Mouse (Mus musculus) stomach, embryonic 16.5 days (tissue): ENCODE data around the gene Cdkn2c. TPM values are rescaled to one million over a fixed set of nuclear protein-coding genes. Genes with fewer than 3 reads are reported as not detected.
A peak's percentile ranks its signal among the peaks of the same experiment; 100 is the strongest.

ENCODE experiments used
- ATAC-seq: fragments of 200-750 bp; cut with Nextera tagmentation; 2 replicates; pipeline ENCODE4 v1.8.0; 2017; ENCODE audit warnings: moderate number of reproducible peaks, moderate TSS enrichment; ENCODE audit not compliant: insufficient read depth, low FRiP score
- H3K27ac ChIP-seq: fragments of 300-500 bp; sonication (generic); 2 replicates; pipeline ENCODE4 v1.5.1; 2014; ENCODE audit warnings: low read length
- H3K27me3 ChIP-seq: fragments of 300-500 bp; sonication (generic); 2 replicates; pipeline ENCODE4 v1.6.1; 2014; ENCODE audit warnings: low read length, control low read depth, mixed read lengths; ENCODE audit not compliant: control insufficient read depth, insufficient read depth
- H3K36me3 ChIP-seq: fragments of 300-500 bp; sonication (generic); 2 replicates; pipeline ENCODE4 v1.6.1; 2014; ENCODE audit warnings: low read length; ENCODE audit not compliant: control insufficient read depth, insufficient read depth
- H3K4me1 ChIP-seq: fragments of 300-500 bp; sonication (generic); 2 replicates; pipeline ENCODE4 v1.6.1; 2014; ENCODE audit warnings: low read length, control low read depth, mixed read lengths; ENCODE audit not compliant: control insufficient read depth, insufficient read depth
- H3K4me2 ChIP-seq: fragments of 300-500 bp; sonication (generic); 2 replicates; pipeline ENCODE4 v1.6.1; 2014; ENCODE audit warnings: low read depth, low read length, mixed read lengths
- H3K4me3 ChIP-seq: fragments of 300-500 bp; sonication (generic); replicated peaks from 2 replicates; pipeline ENCODE4 v1.5.1; 2014; ENCODE audit warnings: mild to moderate bottlenecking, low read length
- H3K9ac ChIP-seq: fragments of 300-500 bp; sonication (generic); 2 replicates; pipeline ENCODE4 v1.6.1; 2014; ENCODE audit warnings: low read length
- H3K9me3 ChIP-seq: fragments of 300-500 bp; sonication (generic); replicated peaks from 2 replicates; pipeline ENCODE4 v1.6.1; 2016; ENCODE audit warnings: low read length, control low read depth; ENCODE audit not compliant: control insufficient read depth
- WGBS: fragments of 180-500 bp; shearing (Covaris S2); extraction: QIAGEN DNeasy Blood & Tissue Kit; methylation state at CpG from one replicate; pipeline ENCODE4 v1.1.7; 2014; 5-methylcytosine and 5-hydroxymethylcytosine counted together
- polyA plus RNA-seq: library from polyadenylated mRNA; unstranded; fragments of >200 nt; fragmentation: Nextera tagmentation; extraction: Ambion mirVana; gene quantifications from 2 replicates; pipeline ENCODE4 v1.2.1, GENCODE M21; 2015

Gene Cdkn2c
- polyA plus RNA-seq, 1 experiment from 2014 or later = 9.0 TPM

- Histone ChIP-seq H3K9ac (no peak overlapping the region), H3K27ac (no peak overlapping the region), H3K4me1 (peaks cover 10% of the 10 kb centered on the region), H3K36me3 (no peaks in the 10 kb centered on the region), H3K9me3 (no peaks in the 10 kb centered on the region), H3K4me2 (no peak overlapping the region), H3K27me3 (peaks cover 44% of the 10 kb centered on the region), H3K4me3 (no peak overlapping the region)
- WGBS = 54% methylated on average over 3 of the region's 3 CpGs
- ATAC-seq = no peak
These were observed 6.4 kb downstream of the Cdkn2c start for GRCm38 (mm10) chr4:109660568-109660967.

- no peaks in the 10 kb centered on the region for H3K36me3 ChIP-seq
- WGBS = 39% methylated on average over 2 of the region's 2 CpGs
- no peak overlapping the region for H3K27ac ChIP-seq
- no peaks in the 10 kb centered on the region for H3K9me3 ChIP-seq
- H3K4me2 ChIP-seq = no peak overlapping the region
- H3K4me1 ChIP-seq = peaks cover 7% of the 10 kb centered on the region
- no peak overlapping the region for H3K4me3 ChIP-seq
- no peak for ATAC-seq
- H3K27me3 ChIP-seq = peaks cover 50% of the 10 kb centered on the region
- H3K9ac ChIP-seq = no peak overlapping the region
These were observed 7.4 kb downstream of the Cdkn2c start for GRCm38 (mm10) chr4:109659571-109659970.

GRCm38 (mm10) chr4:109658826-109659225 lies 8.2 kb downstream of the Cdkn2c start:
- ATAC-seq = no peak
- 17% methylated on average over 8 of the region's 8 CpGs for WGBS
- Histone ChIP-seq H3K4me3 (no peak overlapping the region), H3K36me3 (no peaks in the 10 kb centered on the region), H3K9me3 (no peaks in the 10 kb centered on the region), H3K9ac (no peak overlapping the region), H3K27ac (no peak overlapping the region), H3K4me2 (no peak overlapping the region), H3K27me3 (peaks cover 45% of the 10 kb centered on the region), H3K4me1 (peaks cover 5% of the 10 kb centered on the region)

GRCm38 (mm10) chr4:109657851-109658500 lies 9.0 kb downstream of the Cdkn2c start:
- no peak overlapping the region for H3K27ac ChIP-seq
- H3K4me3 ChIP-seq = peak overlapping the region; percentile 39
- ATAC-seq = no peak
- peak overlapping the region; percentile 78 for H3K4me2 ChIP-seq
- no peaks in the 10 kb centered on the region for H3K36me3 ChIP-seq
- H3K4me1 ChIP-seq = peaks cover 5% of the 10 kb centered on the region
- H3K27me3 ChIP-seq = peaks cover 43% of the 10 kb centered on the region
- H3K9me3 ChIP-seq = no peaks in the 10 kb centered on the region
- 7% methylated on average over 20 of the region's 20 CpGs for WGBS
- H3K9ac ChIP-seq = no peak overlapping the region

- 2% methylated on average over 53 of the region's 53 CpGs for WGBS
- H3K4me3 ChIP-seq = peak overlapping the region; percentile 39
- H3K27me3 ChIP-seq = peaks cover 40% of the 10 kb centered on the region
- peak overlapping the region; percentile 58 for H3K9ac ChIP-seq
- H3K27ac ChIP-seq = no peak overlapping the region
- ATAC-seq = peak; percentile 68; the same call in 1 of the 2 replicates
- no peaks in the 10 kb centered on the region for H3K9me3 ChIP-seq
- H3K4me2 ChIP-seq = peak overlapping the region; percentile 78
- H3K36me3 ChIP-seq = no peaks in the 10 kb centered on the region
- peaks cover 5% of the 10 kb centered on the region for H3K4me1 ChIP-seq
These were observed 9.8 kb downstream of the Cdkn2c start for GRCm38 (mm10) chr4:109657021-109657850.

- no peak overlapping the region for H3K4me3 ChIP-seq
- no peaks in the 10 kb centered on the region for H3K36me3 ChIP-seq
- 30% methylated on average over 4 of the region's 4 CpGs for WGBS
- peaks cover 5% of the 10 kb centered on the region for H3K4me1 ChIP-seq
- no peak overlapping the region for H3K4me2 ChIP-seq
- no peak overlapping the region for H3K27ac ChIP-seq
- H3K27me3 ChIP-seq = peaks cover 35% of the 10 kb centered on the region
- no peak for ATAC-seq
- H3K9me3 ChIP-seq = no peaks in the 10 kb centered on the region
- no peak overlapping the region for H3K9ac ChIP-seq
These were observed 10.7 kb downstream of the Cdkn2c start for GRCm38 (mm10) chr4:109656301-109656700.

GRCm38 (mm10) chr4:109655738-109656137 lies 11.3 kb downstream of the Cdkn2c start:
- Histone ChIP-seq H3K4me3 (no peak overlapping the region), H3K9me3 (no peaks in the 10 kb centered on the region), H3K4me1 (peaks cover 5% of the 10 kb centered on the region), H3K36me3 (no peaks in the 10 kb centered on the region), H3K27me3 (peaks cover 31% of the 10 kb centered on the region), H3K4me2 (no peak overlapping the region), H3K9ac (no peak overlapping the region), H3K27ac (no peak overlapping the region)
- 49% methylated on average over 2 of the region's 2 CpGs for WGBS
- no peak for ATAC-seq

GRCm38 (mm10) chr4:109654701-109655100 lies 12.3 kb downstream of the Cdkn2c start:
- ATAC-seq = no peak
- Histone ChIP-seq H3K27me3 (peaks cover 24% of the 10 kb centered on the region), H3K27ac (no peak overlapping the region), H3K9me3 (no peaks in the 10 kb centered on the region), H3K9ac (no peak overlapping the region), H3K4me1 (peaks cover 5% of the 10 kb centered on the region), H3K4me3 (no peak overlapping the region), H3K36me3 (no peaks in the 10 kb centered on the region), H3K4me2 (no peak overlapping the region)
- 53% methylated on average over 2 of the region's 2 CpGs for WGBS

- Histone ChIP-seq H3K9me3 (no peaks in the 10 kb centered on the region), H3K27ac (no peak overlapping the region), H3K36me3 (no peaks in the 10 kb centered on the region), H3K4me1 (peaks cover 5% of the 10 kb centered on the region), H3K4me2 (no peak overlapping the region), H3K4me3 (no peak overlapping the region), H3K27me3 (peaks cover 14% of the 10 kb centered on the region), H3K9ac (no peak overlapping the region)
- no peak for ATAC-seq
These were observed 13.7 kb downstream of the Cdkn2c start for GRCm38 (mm10) chr4:109653251-109653650.
